Mouse (Mus musculus) heart, adult 2 months (tissue): ENCODE measurements around the gene Gm20388.

Experiments used
- CTCF ChIP-seq: fragments of 200-600 bp; IDR thresholded peaks from 2 replicates; pipeline ENCODE4 v1.8.1; 2022; ENCODE audit warnings: antibody characterized with exemption, mild to moderate bottlenecking, moderate library complexity
- EP300 ChIP-seq: fragments of 200-500 bp; IDR thresholded peaks from 2 replicates; pipeline ENCODE4 v1.6.1; 2011; ENCODE audit warnings: low read depth, low read length, control low read depth; ENCODE audit not compliant: insufficient read depth
- POLR2A ChIP-seq: fragments of 200-500 bp; IDR thresholded peaks from 2 replicates; pipeline ENCODE4 v1.6.1; 2011; ENCODE audit warnings: mild to moderate bottlenecking, low read depth, low read length, control low read depth; ENCODE audit not compliant: insufficient read depth

DNA sequence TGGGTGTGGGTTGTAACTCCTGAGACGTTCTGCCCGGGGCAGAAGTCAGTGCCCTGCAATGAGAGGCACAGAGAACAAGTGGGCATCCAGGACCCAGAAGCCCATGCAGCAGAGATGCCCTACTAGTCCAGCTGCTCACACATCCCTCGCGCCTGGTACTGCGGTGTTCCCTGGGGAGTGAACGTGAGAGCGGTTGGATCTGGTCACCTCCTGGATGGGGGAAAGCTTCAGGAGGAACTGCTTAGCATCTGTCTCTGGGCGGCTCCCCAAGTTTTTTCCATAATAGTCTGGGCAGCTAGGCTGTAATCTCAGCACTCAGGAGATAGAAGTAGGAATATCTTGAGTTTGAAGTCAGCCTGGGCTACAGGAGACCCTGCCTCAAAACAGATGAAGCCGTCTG, 2674.3 kb downstream of the Gm20388 start:
- TF ChIP-seq EP300 (no peak), POLR2A (no peak), CTCF (no peak)
